Mouse (Mus musculus) hindbrain, embryonic 16.5 days (tissue): ENCODE data around the gene 2310034G01Rik. TPM values are rescaled to one million over a fixed set of nuclear protein-coding genes. Genes with fewer than 3 reads are reported as not detected.

Experiments
- ATAC-seq: fragments of 200-750 bp; cut with Nextera tagmentation; 2 replicates; pipeline ENCODE4 v1.8.0; 2017; ENCODE audit warnings: moderate TSS enrichment, moderate library complexity
- H3K27ac ChIP-seq: fragments of 300-500 bp; sonication (generic); 2 replicates; pipeline ENCODE4 v1.5.1; 2014; ENCODE audit warnings: low read depth, mild to moderate bottlenecking, control low read depth, low read length, moderate library complexity
- H3K27me3 ChIP-seq: fragments of 300-500 bp; sonication (generic); replicated peaks from 2 replicates; pipeline ENCODE4 v1.6.1; 2014; ENCODE audit warnings: low read length; ENCODE audit not compliant: control insufficient read depth, insufficient read depth
- H3K36me3 ChIP-seq: fragments of 300-500 bp; sonication (generic); 2 replicates; pipeline ENCODE4 v1.6.1; 2014; ENCODE audit warnings: mild to moderate bottlenecking, low read length, moderate library complexity, mixed read lengths; ENCODE audit not compliant: control insufficient read depth, insufficient read depth
- H3K4me1 ChIP-seq: fragments of 300-500 bp; sonication (generic); 2 replicates; pipeline ENCODE4 v1.6.1; 2014; ENCODE audit warnings: low read depth, low read length; ENCODE audit not compliant: control insufficient read depth, insufficient read depth
- H3K4me2 ChIP-seq: fragments of 300-500 bp; sonication (generic); 2 replicates; pipeline ENCODE4 v1.6.1; 2014; ENCODE audit warnings: mild to moderate bottlenecking, low read length, control low read depth, moderate library complexity
- H3K4me3 ChIP-seq: fragments of 300-500 bp; sonication (generic); 2 replicates; pipeline ENCODE4 v1.5.1; 2014; ENCODE audit warnings: mild to moderate bottlenecking, low read length, control low read depth, moderate library complexity
- H3K9ac ChIP-seq: fragments of 300-500 bp; sonication (generic); 2 replicates; pipeline ENCODE4 v1.6.1; 2014; ENCODE audit warnings: low read depth, mild to moderate bottlenecking, control low read depth, low read length, moderate library complexity
- H3K9me3 ChIP-seq: fragments of 300-500 bp; sonication (generic); 2 replicates; pipeline ENCODE4 v1.6.1; 2014; ENCODE audit warnings: mild to moderate bottlenecking, low read length, moderate library complexity; ENCODE audit not compliant: control insufficient read depth
- WGBS: fragments of 180-500 bp; shearing (Covaris S2); extraction: QIAGEN DNeasy Blood & Tissue Kit; methylation state at CpG from one replicate; pipeline ENCODE4 v1.1.7; 2014; 5-methylcytosine and 5-hydroxymethylcytosine counted together
- polyA plus RNA-seq: library from polyadenylated mRNA; unstranded; fragments of >200 nt; fragmentation: Nextera tagmentation; extraction: Ambion mirVana; gene quantifications from 2 replicates; pipeline ENCODE4 v1.2.1, GENCODE M21; 2015

2310034G01Rik gene
- polyA plus RNA-seq, 1 experiment from 2014 or later = 2.4 TPM

GRCm38 (mm10) chr19:46314151-46314601, 35.9 kb downstream of the 2310034G01Rik start:
- H3K27me3 ChIP-seq = peaks cover 27% of the 10 kb centered on the region
- no peak for ATAC-seq

GRCm38 (mm10) chr19:46313591-46313990, 36.5 kb downstream of the 2310034G01Rik start:
- Histone ChIP-seq H3K9me3 (no peaks in the 10 kb centered on the region), H3K27me3 (peaks cover 24% of the 10 kb centered on the region)
- no peak for ATAC-seq

More at GRCm38 (mm10) chr19:46314151-46314601, 35.9 kb downstream of the 2310034G01Rik start:
- H3K9ac ChIP-seq = no peak overlapping the region
- WGBS = 20% methylated on average over 18 of the region's 18 CpGs
- H3K36me3 ChIP-seq = peaks cover 22% of the 10 kb centered on the region
- H3K4me3 ChIP-seq = no peak overlapping the region
- no peaks in the 10 kb centered on the region for H3K9me3 ChIP-seq
- peaks cover 30% of the 10 kb centered on the region for H3K4me1 ChIP-seq
- H3K27ac ChIP-seq = no peak overlapping the region
- no peak overlapping the region for H3K4me2 ChIP-seq

DNA sequence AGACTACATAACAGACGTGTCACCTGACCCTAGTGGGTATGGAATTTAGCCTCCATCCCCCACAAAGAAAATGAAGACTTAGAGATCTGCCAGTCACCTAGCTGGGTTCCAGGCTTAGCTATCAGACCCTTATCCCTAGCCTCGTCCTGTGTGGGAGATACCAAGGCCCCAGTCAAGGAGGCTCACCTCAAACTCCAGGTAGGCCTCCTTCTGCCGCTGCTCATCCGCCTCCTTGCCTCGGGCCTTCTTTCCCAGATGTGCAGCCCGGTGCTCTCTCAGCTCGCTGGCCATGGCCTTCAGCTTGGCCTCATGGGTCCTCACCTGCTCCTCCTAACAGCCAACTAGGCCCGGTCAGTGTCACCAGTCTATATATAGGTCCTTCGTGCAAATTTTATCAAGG, 37.0 kb downstream of the 2310034G01Rik start:
- Histone ChIP-seq H3K9ac (no peak overlapping the region), H3K27ac (no peak overlapping the region), H3K4me1 (peaks cover 27% of the 10 kb centered on the region), H3K4me2 (no peak overlapping the region), H3K4me3 (no peak overlapping the region), H3K36me3 (peaks cover 22% of the 10 kb centered on the region), H3K27me3 (peaks cover 26% of the 10 kb centered on the region), H3K9me3 (no peaks in the 10 kb centered on the region)
- ATAC-seq = no peak
- WGBS = 91% methylated on average over 9 of the region's 9 CpGs

More at GRCm38 (mm10) chr19:46313591-46313990, 36.5 kb downstream of the 2310034G01Rik start:
- peaks cover 22% of the 10 kb centered on the region for H3K36me3 ChIP-seq
- no peak overlapping the region for H3K4me2 ChIP-seq
- no peak overlapping the region for H3K4me3 ChIP-seq
- no peak overlapping the region for H3K9ac ChIP-seq
- 73% methylated on average over 6 of the region's 6 CpGs for WGBS
- H3K4me1 ChIP-seq = peaks cover 28% of the 10 kb centered on the region
- H3K27ac ChIP-seq = no peak overlapping the region

DNA sequence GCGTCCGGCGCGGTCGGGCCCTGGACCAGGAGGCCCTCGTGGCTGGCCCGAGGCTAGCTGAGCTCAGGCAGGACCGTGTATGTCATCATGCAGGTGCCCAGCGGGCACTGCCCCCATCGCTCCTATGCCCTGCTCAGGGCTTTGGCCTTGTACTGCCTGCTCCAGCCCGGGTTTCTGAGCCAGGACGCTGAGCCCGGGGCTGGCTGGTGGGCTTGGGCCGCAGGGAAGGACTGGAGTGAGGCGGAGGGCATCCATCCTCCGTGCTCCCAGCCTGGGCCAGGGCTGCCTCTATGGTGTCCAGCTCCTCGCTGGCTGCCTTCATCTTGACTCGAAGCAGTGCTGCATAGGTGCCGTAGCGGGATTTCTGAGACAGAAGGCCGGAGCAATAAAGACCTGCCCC, 37.5 kb downstream of the 2310034G01Rik start:
- Histone ChIP-seq H3K4me2 (no peak overlapping the region), H3K4me1 (peaks cover 25% of the 10 kb centered on the region), H3K27ac (no peak overlapping the region), H3K9ac (no peak overlapping the region), H3K36me3 (peaks cover 22% of the 10 kb centered on the region), H3K27me3 (peaks cover 27% of the 10 kb centered on the region), H3K9me3 (no peaks in the 10 kb centered on the region), H3K4me3 (no peak overlapping the region)
- ATAC-seq = no peak
- 89% methylated on average over 18 of the region's 21 CpGs for WGBS

DNA sequence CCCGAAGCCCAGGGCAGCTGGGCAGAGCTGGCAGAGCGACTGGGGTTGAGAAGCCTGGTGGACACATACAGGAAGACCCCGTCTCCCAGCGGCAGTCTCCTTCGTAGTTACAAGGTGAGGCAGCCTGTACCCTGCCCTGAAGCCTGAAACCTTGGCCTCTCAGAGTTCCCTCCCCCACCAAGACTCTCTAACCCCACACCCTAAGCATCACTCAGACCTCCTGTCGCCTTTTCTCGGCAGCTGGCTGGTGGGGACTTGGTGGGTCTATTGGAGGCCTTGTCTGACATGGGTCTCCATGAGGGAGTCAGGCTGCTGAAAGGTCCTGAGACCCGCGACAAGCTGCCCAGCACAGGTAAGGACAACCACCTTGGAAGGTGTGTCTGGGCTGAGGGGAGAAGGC, 38.8 kb downstream of the 2310034G01Rik start:
- 89% methylated on average over 9 of the region's 9 CpGs for whole genome bisulfite sequencing
- Histone ChIP-seq H3K27me3 (peaks cover 26% of the 10 kb centered on the region), H3K9me3 (no peaks in the 10 kb centered on the region), H3K4me3 (no peak overlapping the region), H3K36me3 (peaks cover 22% of the 10 kb centered on the region), H3K9ac (no peak overlapping the region), H3K27ac (no peak overlapping the region), H3K4me1 (peaks cover 13% of the 10 kb centered on the region), H3K4me2 (no peak overlapping the region)
- ATAC-seq = no peak

DNA sequence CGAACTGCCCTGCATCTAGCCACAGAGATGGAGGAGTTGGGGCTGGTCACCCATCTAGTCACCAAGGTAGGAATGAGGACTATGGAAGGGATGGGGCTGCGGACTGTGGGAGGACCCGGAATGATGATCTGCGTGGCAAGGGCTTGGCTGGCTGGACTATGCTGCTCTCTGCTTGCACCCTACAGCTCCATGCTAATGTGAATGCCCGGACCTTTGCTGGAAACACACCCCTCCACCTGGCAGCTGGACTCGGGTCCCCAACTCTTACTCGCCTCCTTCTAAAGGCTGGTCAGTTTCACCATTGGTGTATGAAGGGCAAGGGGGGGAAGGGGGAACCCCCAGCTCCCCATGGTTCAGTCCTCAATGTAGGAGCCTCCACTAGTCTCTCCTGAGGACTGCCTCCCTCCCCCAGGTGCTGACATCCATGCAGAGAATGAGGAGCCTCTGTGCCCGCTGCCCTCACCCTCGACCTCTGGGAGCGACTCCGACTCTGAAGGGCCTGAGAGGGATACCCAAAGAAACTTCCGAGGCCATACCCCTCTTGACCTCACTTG, 39.7 kb downstream of the 2310034G01Rik start:
- ATAC-seq = no peak
- 91% methylated on average over 12 of the region's 12 CpGs for WGBS
- peaks cover 23% of the 10 kb centered on the region for H3K27me3 ChIP-seq

GRCm38 (mm10) chr19:46309651-46310305, 40.3 kb downstream of the 2310034G01Rik start:
- Histone ChIP-seq H3K4me3 (no peak overlapping the region), H3K9ac (no peak overlapping the region), H3K36me3 (peaks cover 22% of the 10 kb centered on the region), H3K27me3 (peaks cover 20% of the 10 kb centered on the region), H3K9me3 (no peaks in the 10 kb centered on the region), H3K27ac (no peak overlapping the region), H3K4me2 (no peak overlapping the region; the same call in 1 of the 2 replicates), H3K4me1 (peaks cover 8% of the 10 kb centered on the region)
- 81% methylated on average over 21 of the region's 21 CpGs for WGBS
- no peak for ATAC-seq

More for the DNA sequence above, 39.7 kb downstream of the 2310034G01Rik start:
- Histone ChIP-seq H3K9me3 (no peaks in the 10 kb centered on the region), H3K4me1 (peaks cover 7% of the 10 kb centered on the region; the same call in 1 of the 2 replicates), H3K4me3 (no peak overlapping the region), H3K27ac (no peak overlapping the region), H3K36me3 (peaks cover 22% of the 10 kb centered on the region), H3K4me2 (no peak overlapping the region), H3K9ac (no peak overlapping the region)

- Histone ChIP-seq H3K36me3 (peaks cover 18% of the 10 kb centered on the region), H3K9ac (peak overlapping the region; percentile 75), H3K27me3 (peaks cover 14% of the 10 kb centered on the region), H3K9me3 (no peaks in the 10 kb centered on the region), H3K27ac (no peak overlapping the region), H3K4me1 (peaks cover 14% of the 10 kb centered on the region), H3K4me3 (peak overlapping the region; percentile 52), H3K4me2 (peak overlapping the region; percentile 95)
- ATAC-seq = peak; percentile 61
- 2% methylated on average over 47 of the region's 47 CpGs for WGBS
Measured at GRCm38 (mm10) chr19:46308706-46309435, 41.2 kb downstream of the 2310034G01Rik start.

DNA sequence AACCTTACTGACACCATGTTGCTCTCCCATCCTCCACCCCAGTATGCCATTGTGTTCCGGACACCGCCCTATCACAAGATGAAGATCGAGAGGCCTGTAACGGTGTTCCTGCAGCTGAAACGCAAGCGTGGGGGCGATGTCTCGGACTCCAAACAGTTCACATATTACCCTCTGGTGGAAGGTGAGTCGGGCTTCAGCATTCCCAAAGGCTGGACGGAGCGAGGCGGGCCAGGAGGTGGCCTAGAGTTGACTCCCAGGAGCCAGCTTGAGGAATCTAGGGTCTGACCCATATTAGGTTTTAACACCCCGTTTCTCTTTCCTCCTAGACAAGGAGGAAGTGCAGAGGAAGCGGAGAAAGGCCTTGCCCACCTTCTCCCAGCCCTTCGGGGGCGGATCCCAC, 41.8 kb downstream of the 2310034G01Rik start:
- peaks cover 14% of the 10 kb centered on the region for H3K4me1 ChIP-seq
- H3K9me3 ChIP-seq = no peaks in the 10 kb centered on the region
- peaks cover 18% of the 10 kb centered on the region for H3K36me3 ChIP-seq
- H3K27ac ChIP-seq = no peak overlapping the region
- H3K4me3 ChIP-seq = peak overlapping the region; percentile 52
- no peak for ATAC-seq
- WGBS = 61% methylated on average over 16 of the region's 16 CpGs
- peak overlapping the region; percentile 95 for H3K4me2 ChIP-seq
- no peak overlapping the region for H3K9ac ChIP-seq
- H3K27me3 ChIP-seq = peaks cover 14% of the 10 kb centered on the region
